Mouse (Mus musculus) liver, adult 2 months (tissue): Measurements from ENCODE around the gene Cfap54. TPM values are rescaled to one million over a fixed set of nuclear protein-coding genes. Genes with fewer than 3 reads are reported as not detected.
A peak's percentile ranks its signal among the peaks of the same experiment; 100 is the strongest.

Source experiments
- DNase-seq: peaks from one replicate; pipeline ENCODE4 v3.0.0-alpha.2; 2011; ENCODE audit warnings: low read depth, low spot score; ENCODE audit errors: extremely low read depth
- H3K27ac ChIP-seq: fragments of 200-500 bp; replicated peaks from 2 replicates; pipeline ENCODE4 v1.5.1; 2012; ENCODE audit warnings: low read depth, mild to moderate bottlenecking, control low read depth, inconsistent platforms, low read length; ENCODE audit not compliant: insufficient read depth
- H3K27me3 ChIP-seq: fragments of 200-500 bp; 2 replicates; pipeline ENCODE4 v1.6.1; 2012; ENCODE audit warnings: mild to moderate bottlenecking, moderate library complexity, low read length, inconsistent platforms; ENCODE audit not compliant: control insufficient read depth, insufficient read depth
- H3K36me3 ChIP-seq: fragments of 200-500 bp; 2 replicates; pipeline ENCODE4 v1.6.1; 2012; ENCODE audit warnings: low read length, inconsistent platforms; ENCODE audit not compliant: control insufficient read depth, insufficient read depth
- H3K4me1 ChIP-seq: fragments of 200-500 bp; 2 replicates; pipeline ENCODE4 v1.6.1; 2011; ENCODE audit warnings: low read length; ENCODE audit not compliant: control insufficient read depth, insufficient read depth
- H3K4me3 ChIP-seq: fragments of 200-500 bp; 2 replicates; pipeline ENCODE4 v1.5.1; 2011; ENCODE audit warnings: low read depth, mild to moderate bottlenecking, control low read depth, low read length, moderate library complexity; ENCODE audit not compliant: insufficient read depth
- H3K79me2 ChIP-seq: fragments of 200-500 bp; 2 replicates; pipeline ENCODE4 v1.6.1; 2012; ENCODE audit warnings: inconsistent platforms, mild to moderate bottlenecking, low read length, moderate library complexity; ENCODE audit not compliant: control insufficient read depth, insufficient read depth
- H3K9ac ChIP-seq: fragments of 200-500 bp; 2 replicates; pipeline ENCODE4 v1.6.1; 2012; ENCODE audit warnings: low read depth, mild to moderate bottlenecking, control low read depth, inconsistent platforms, low read length
- CTCF ChIP-seq: fragments of 200-500 bp; IDR thresholded peaks from 2 replicates; pipeline ENCODE4 v1.5.1; 2011; ENCODE audit warnings: low read depth, low read length, control low read depth
- POLR2A ChIP-seq: fragments of 200-500 bp; IDR thresholded peaks from 2 replicates; pipeline ENCODE4 v1.6.1; 2011; ENCODE audit warnings: low read length, control low read depth; ENCODE audit not compliant: insufficient read depth; ENCODE audit errors: extremely low read depth
- WGBS: fragments of 180-500 bp; shearing (Covaris S2); methylation state at CpG from one replicate; pipeline ENCODE4 v1.1.7; 2018; 5-methylcytosine and 5-hydroxymethylcytosine counted together
- polyA plus RNA-seq: library from polyadenylated mRNA; depleted of rRNA; stranded (reverse); fragments of >200 nt; gene quantifications from 2 replicates; pipeline ENCODE4 v1.2.3, GENCODE M21; 2012
- total RNA-seq: library from RNA; depleted of rRNA; stranded (reverse); fragments of >200 nt; gene quantifications from 2 replicates; pipeline ENCODE4 v1.2.3, GENCODE M21; 2014

Cfap54 gene
- total and polyA plus RNA-seq, 2 experiments, result 0.27 to 0.65 TPM

GRCm38 (mm10) chr10:93072769-93073168 lies 8.6 kb downstream of the Cfap54 start:
- H3K27me3 ChIP-seq, result no peaks in the 10 kb centered on the region
- peak overlapping the region; percentile 55 for H3K9ac ChIP-seq
- peak; percentile 99 for DNase-seq
- TF ChIP-seq POLR2A (no peak), CTCF (no peak)
- H3K4me3 ChIP-seq, result peak overlapping the region; percentile 4
- peaks cover 33% of the 10 kb centered on the region for H3K4me1 ChIP-seq
- WGBS, result 15% methylated on average over 2 of the region's 2 CpGs
- no peaks in the 10 kb centered on the region for H3K36me3 ChIP-seq
- H3K79me2 ChIP-seq, result no peaks in the 10 kb centered on the region
- H3K27ac ChIP-seq, result peak overlapping the region; percentile 98

DNA sequence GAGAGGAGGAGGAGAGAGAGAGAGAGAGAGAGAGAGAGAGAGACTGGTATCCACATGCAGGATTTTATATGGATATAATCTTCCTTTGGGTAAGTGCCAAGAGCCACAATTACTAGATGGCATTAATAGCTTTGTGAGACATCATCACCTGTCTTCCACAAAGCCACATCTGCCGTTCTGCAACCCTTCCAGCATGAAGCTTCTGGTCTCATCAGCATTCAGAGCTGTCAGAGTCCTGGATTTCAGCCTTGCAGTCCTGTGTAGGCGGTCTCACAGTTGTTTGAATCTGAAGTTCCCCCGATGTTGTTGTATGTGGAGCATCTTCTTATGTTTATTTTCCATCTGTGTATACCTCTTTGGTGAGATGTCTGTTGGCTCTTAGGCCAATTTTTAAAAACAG lies 9.7 kb downstream of the Cfap54 start:
- WGBS, result 54% methylated on average over 3 of the region's 3 CpGs
- peak overlapping the region; percentile 76 for H3K27ac ChIP-seq
- H3K79me2 ChIP-seq, result no peaks in the 10 kb centered on the region
- no peaks in the 10 kb centered on the region for H3K27me3 ChIP-seq
- TF ChIP-seq POLR2A, result no peak
- TF ChIP-seq CTCF, result no peak
- H3K4me1 ChIP-seq, result peaks cover 32% of the 10 kb centered on the region
- H3K4me3 ChIP-seq, result no peak overlapping the region
- peak; percentile 36 for DNase-seq
- H3K36me3 ChIP-seq, result no peaks in the 10 kb centered on the region
- no peak overlapping the region for H3K9ac ChIP-seq

GRCm38 (mm10) chr10:93070121-93070898 lies 11.1 kb downstream of the Cfap54 start:
- peak; percentile 92 for DNase-seq
- Histone ChIP-seq H3K27me3 (no peaks in the 10 kb centered on the region), H3K4me3 (no peak overlapping the region), H3K36me3 (no peaks in the 10 kb centered on the region), H3K27ac (peak overlapping the region; percentile 57), H3K4me1 (peaks cover 27% of the 10 kb centered on the region), H3K9ac (peak overlapping the region; percentile 49; the same call in 1 of the 2 replicates), H3K79me2 (no peaks in the 10 kb centered on the region)
- TF ChIP-seq CTCF, result peak; percentile 74
- TF ChIP-seq POLR2A, result no peak
- WGBS, result 56% methylated on average over 9 of the region's 9 CpGs

- H3K9ac ChIP-seq, result 0 out of 2 replicates have a peak overlapping the region, but pooled peaks have one; percentile 15
- TF ChIP-seq CTCF, result no peak
- no peak for TF ChIP-seq POLR2A
- no peaks in the 10 kb centered on the region for H3K27me3 ChIP-seq
- no peaks in the 10 kb centered on the region for H3K36me3 ChIP-seq
- 0 out of 2 replicates have a peak overlapping the region, but pooled peaks have one; percentile 46 for H3K27ac ChIP-seq
- DNase-seq, result peak; percentile 58
- no peak overlapping the region for H3K4me3 ChIP-seq
- H3K79me2 ChIP-seq, result no peaks in the 10 kb centered on the region
- peaks cover 23% of the 10 kb centered on the region for H3K4me1 ChIP-seq
- 36% methylated on average over 6 of the region's 6 CpGs for WGBS
Measured at GRCm38 (mm10) chr10:93069721-93070120, 11.7 kb downstream of the Cfap54 start.

- Histone ChIP-seq H3K36me3 (no peaks in the 10 kb centered on the region), H3K27ac (peak overlapping the region; percentile 67), H3K4me1 (peaks cover 22% of the 10 kb centered on the region), H3K9ac (no peak overlapping the region), H3K27me3 (no peaks in the 10 kb centered on the region), H3K4me3 (no peak overlapping the region), H3K79me2 (no peaks in the 10 kb centered on the region)
- WGBS, result 57% methylated on average over 6 of the region's 6 CpGs
- TF ChIP-seq CTCF (no peak), POLR2A (no peak)
- DNase-seq, result peak; percentile 53
Measured at GRCm38 (mm10) chr10:93069041-93069679, 12.3 kb downstream of the Cfap54 start.

GRCm38 (mm10) chr10:93064973-93065372 lies 16.4 kb downstream of the Cfap54 start:
- no peak for DNase-seq
- H3K36me3 ChIP-seq, result no peaks in the 10 kb centered on the region
- H3K27ac ChIP-seq, result no peak overlapping the region
- peaks cover 4% of the 10 kb centered on the region for H3K4me1 ChIP-seq
- 87% methylated on average over 10 of the region's 10 CpGs for WGBS
- no peaks in the 10 kb centered on the region for H3K27me3 ChIP-seq
- no peaks in the 10 kb centered on the region for H3K79me2 ChIP-seq
- H3K9ac ChIP-seq, result no peak overlapping the region
- TF ChIP-seq POLR2A (no peak), CTCF (no peak)
- no peak overlapping the region for H3K4me3 ChIP-seq
